Mouse (Mus musculus): ENCODE results near the gene Nanos3. TPM values are rescaled to one million over a fixed set of nuclear protein-coding genes. Genes with fewer than 3 reads are reported as not detected.

The Nanos3 gene
- polyA plus RNA-seq, 1 experiment = 2.3 TPM

DNA sequence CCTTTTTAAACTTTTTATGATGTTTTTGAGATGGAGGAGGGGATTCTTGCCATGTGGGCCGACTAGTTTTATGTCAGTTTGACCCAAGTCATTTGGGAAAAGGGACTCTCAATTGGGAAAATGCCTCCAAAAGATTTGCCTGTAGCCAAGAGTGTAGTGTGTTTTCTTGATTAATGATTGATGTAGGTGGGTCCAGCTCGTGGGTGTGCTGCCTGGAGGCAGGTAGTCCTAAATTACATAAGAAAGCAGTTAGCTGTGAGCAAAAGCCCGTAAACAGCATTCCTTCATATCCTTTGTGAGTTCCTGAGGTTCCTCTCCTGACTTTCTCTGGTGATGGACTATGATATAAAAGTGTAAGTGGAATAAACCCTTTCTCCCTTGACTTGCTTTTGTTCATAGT, 35.8 kb downstream of the Nanos3 start:
- no peaks in the 10 kb centered on the region for H3K27me3 ChIP-seq (ENCODE audit: control insufficient read depth, insufficient read depth, low read length)
- no peak overlapping the region for H3K27ac ChIP-seq (ENCODE audit: insufficient read depth, low read length)
- no peak overlapping the region for H3K4me3 ChIP-seq (replicated peaks; ENCODE audit: insufficient read depth, low read depth, low read length)
- WGBS = 80% methylated on average over 3 of the region's 3 CpGs
- H3K4me1 ChIP-seq (ENCODE audit: control insufficient read depth, insufficient read depth, low read length) = peaks cover 11% of the 10 kb centered on the region
- DNase-seq = no peak
- no peak for TF ChIP-seq CTCF (IDR thresholded peaks at IDR 0.05; ENCODE audit: borderline replicate concordance, insufficient read depth, low read depth, low read length)
- TF ChIP-seq POLR2A (IDR thresholded peaks at IDR 0.05; ENCODE audit: borderline replicate concordance, insufficient read depth, low read length) = no peak

GRCm38 (mm10) chr8:84148531-84148850, 36.5 kb downstream of the Nanos3 start:
- TF ChIP-seq POLR2A (IDR thresholded peaks at IDR 0.05; ENCODE audit: borderline replicate concordance, insufficient read depth, low read length) = no peak
- no peak for TF ChIP-seq CTCF (IDR thresholded peaks at IDR 0.05; ENCODE audit: borderline replicate concordance, insufficient read depth, low read depth, low read length)
- DNase-seq = peak in 1 of 2 experiments; percentile 41
- WGBS = 37% methylated on average over 5 of the region's 5 CpGs
- Histone ChIP-seq H3K4me3 (replicated peaks; ENCODE audit: insufficient read depth, low read depth, low read length) (peak overlapping the region; percentile 57), H3K4me1 (ENCODE audit: control insufficient read depth, insufficient read depth, low read length) (peaks cover 11% of the 10 kb centered on the region), H3K27ac (ENCODE audit: insufficient read depth, low read length) (no peak overlapping the region), H3K27me3 (ENCODE audit: control insufficient read depth, insufficient read depth, low read length) (no peaks in the 10 kb centered on the region)

GRCm38 (mm10) chr8:84147769-84148530, 37.1 kb downstream of the Nanos3 start, which contains the start of the genes Cc2d1a and 4930432K21Rik:
Gene Cc2d1a, minus strand, starts transcription at chr8:84147936.
Gene 4930432K21Rik, plus strand, starts transcription at chr8:84148025.
- peak; percentile 97 to 98 for DNase-seq
- WGBS = 11% methylated on average over 49 of the region's 49 CpGs
- H3K4me1 ChIP-seq (ENCODE audit: control insufficient read depth, insufficient read depth, low read length) = peaks cover 11% of the 10 kb centered on the region
- peak within 1 kb of the TSS; percentile 57 for H3K4me3 ChIP-seq (replicated peaks; ENCODE audit: insufficient read depth, low read depth, low read length)
- peak; percentile 94 for TF ChIP-seq POLR2A (IDR thresholded peaks at IDR 0.05; ENCODE audit: borderline replicate concordance, insufficient read depth, low read length)
- no peak; the same call in 1 of the 2 replicates for TF ChIP-seq CTCF (IDR thresholded peaks at IDR 0.05; ENCODE audit: borderline replicate concordance, insufficient read depth, low read depth, low read length)
- no peaks in the 10 kb centered on the region for H3K27me3 ChIP-seq (ENCODE audit: control insufficient read depth, insufficient read depth, low read length)
- no peak within 1 kb of the TSS; the same call in 1 of the 2 replicates for H3K27ac ChIP-seq (ENCODE audit: insufficient read depth, low read length)

GRCm38 (mm10) chr8:84147324-84147766, 37.7 kb downstream of the Nanos3 start:
- peaks cover 11% of the 10 kb centered on the region for H3K4me1 ChIP-seq (ENCODE audit: control insufficient read depth, insufficient read depth, low read length)
- no peak overlapping the region; the same call in 1 of the 2 replicates for H3K27ac ChIP-seq (ENCODE audit: insufficient read depth, low read length)
- DNase-seq = no peak
- TF ChIP-seq POLR2A (IDR thresholded peaks at IDR 0.05; ENCODE audit: borderline replicate concordance, insufficient read depth, low read length) (no peak), CTCF (IDR thresholded peaks at IDR 0.05; ENCODE audit: borderline replicate concordance, insufficient read depth, low read depth, low read length) (no peak)
- no peaks in the 10 kb centered on the region for H3K27me3 ChIP-seq (ENCODE audit: control insufficient read depth, insufficient read depth, low read length)
- 6% methylated on average over 14 of the region's 14 CpGs for WGBS
- H3K4me3 ChIP-seq (replicated peaks; ENCODE audit: insufficient read depth, low read depth, low read length) = peak overlapping the region; percentile 57

DNA sequence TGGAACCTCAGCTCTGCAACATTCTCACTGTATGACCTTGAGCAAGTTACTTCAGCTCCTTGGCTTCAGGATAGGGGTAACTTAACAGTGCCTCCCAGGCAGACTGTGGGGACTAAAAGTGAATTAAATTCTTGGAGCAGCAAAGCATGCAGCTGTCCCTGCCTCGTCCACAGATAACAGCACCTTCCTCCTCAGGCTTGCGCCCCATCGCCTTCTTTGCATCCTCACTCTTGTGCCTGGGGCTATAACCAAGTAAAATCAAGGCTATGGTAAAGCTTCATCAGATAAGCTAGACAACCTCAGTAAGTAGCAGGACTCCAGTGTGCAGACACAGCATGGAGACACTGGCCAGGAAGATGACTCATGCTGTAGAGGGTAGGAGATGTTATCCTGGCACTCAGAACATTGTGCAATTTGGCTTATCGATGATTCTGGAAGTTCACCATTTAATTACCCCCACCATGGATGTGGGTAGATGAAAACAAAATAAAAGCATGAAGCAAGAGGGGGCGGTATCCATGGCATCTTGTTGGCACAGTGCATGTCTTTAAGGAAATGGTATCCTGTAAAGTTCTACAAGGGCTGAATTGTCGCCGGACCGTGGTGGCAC, 40.3 kb downstream of the Nanos3 start:
- Histone ChIP-seq H3K4me3 (replicated peaks; ENCODE audit: insufficient read depth, low read depth, low read length) (no peak overlapping the region), H3K27ac (ENCODE audit: insufficient read depth, low read length) (no peak overlapping the region), H3K27me3 (ENCODE audit: control insufficient read depth, insufficient read depth, low read length) (no peaks in the 10 kb centered on the region), H3K4me1 (ENCODE audit: control insufficient read depth, insufficient read depth, low read length) (peaks cover 11% of the 10 kb centered on the region)
- 78% methylated on average over 8 of the region's 8 CpGs for WGBS
- DNase-seq = no peak
- TF ChIP-seq POLR2A (IDR thresholded peaks at IDR 0.05; ENCODE audit: borderline replicate concordance, insufficient read depth, low read length) = no peak
- TF ChIP-seq CTCF (IDR thresholded peaks at IDR 0.05; ENCODE audit: borderline replicate concordance, insufficient read depth, low read depth, low read length) = no peak

DNA sequence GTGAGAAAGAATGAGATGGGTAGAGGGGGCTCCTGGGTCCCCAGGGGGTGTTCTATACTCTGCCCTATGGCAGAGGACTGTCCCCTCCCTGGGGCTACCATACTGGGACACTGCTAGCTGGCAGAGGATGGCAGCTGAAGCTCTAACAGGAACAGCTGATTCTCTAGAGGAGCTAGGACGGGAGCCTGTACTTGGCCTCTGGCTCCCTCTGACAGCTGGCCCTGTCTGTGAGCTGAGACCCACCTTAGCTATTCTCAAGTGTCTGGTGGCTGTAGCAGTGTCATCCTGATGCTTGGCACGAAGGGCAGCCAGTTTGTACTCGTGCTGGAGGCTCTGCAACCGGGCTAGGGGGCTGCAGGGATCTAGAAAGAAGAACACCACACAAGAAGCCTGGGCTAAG, 44.2 kb downstream of the Nanos3 start:
- Histone ChIP-seq H3K27me3 (ENCODE audit: control insufficient read depth, insufficient read depth, low read length) (no peaks in the 10 kb centered on the region), H3K27ac (ENCODE audit: insufficient read depth, low read length) (no peak overlapping the region), H3K4me3 (replicated peaks; ENCODE audit: insufficient read depth, low read depth, low read length) (no peak overlapping the region), H3K4me1 (ENCODE audit: control insufficient read depth, insufficient read depth, low read length) (no peaks in the 10 kb centered on the region)
- no peak for DNase-seq
- TF ChIP-seq CTCF (IDR thresholded peaks at IDR 0.05; ENCODE audit: borderline replicate concordance, insufficient read depth, low read depth, low read length) (no peak), POLR2A (IDR thresholded peaks at IDR 0.05; ENCODE audit: borderline replicate concordance, insufficient read depth, low read length) (no peak)
- 73% methylated on average over 4 of the region's 4 CpGs for WGBS

GRCm38 (mm10) chr8:84137848-84138247, 47.2 kb downstream of the Nanos3 start:
- DNase-seq = no peak
- 90% methylated on average over 3 of the region's 3 CpGs for WGBS
- H3K27me3 ChIP-seq (ENCODE audit: control insufficient read depth, insufficient read depth, low read length) = no peaks in the 10 kb centered on the region

GRCm38 (mm10) chr8:84132225-84132624, 52.8 kb downstream of the Nanos3 start:
- TF ChIP-seq CTCF (IDR thresholded peaks at IDR 0.05; ENCODE audit: borderline replicate concordance, insufficient read depth, low read depth, low read length) (no peak), POLR2A (IDR thresholded peaks at IDR 0.05; ENCODE audit: borderline replicate concordance, insufficient read depth, low read length) (no peak)
- DNase-seq = no peak
- WGBS = 63% methylated on average over 8 of the region's 8 CpGs
- Histone ChIP-seq H3K4me3 (replicated peaks; ENCODE audit: insufficient read depth, low read depth, low read length) (no peak overlapping the region), H3K27me3 (ENCODE audit: control insufficient read depth, insufficient read depth, low read length) (no peaks in the 10 kb centered on the region), H3K27ac (ENCODE audit: insufficient read depth, low read length) (no peak overlapping the region), H3K4me1 (ENCODE audit: control insufficient read depth, insufficient read depth, low read length) (peaks cover 11% of the 10 kb centered on the region)

More at GRCm38 (mm10) chr8:84137848-84138247, 47.2 kb downstream of the Nanos3 start:
- Histone ChIP-seq H3K4me3 (replicated peaks; ENCODE audit: insufficient read depth, low read depth, low read length) (no peak overlapping the region), H3K27ac (ENCODE audit: insufficient read depth, low read length) (no peak overlapping the region), H3K4me1 (ENCODE audit: control insufficient read depth, insufficient read depth, low read length) (no peaks in the 10 kb centered on the region)
- TF ChIP-seq CTCF (IDR thresholded peaks at IDR 0.05; ENCODE audit: borderline replicate concordance, insufficient read depth, low read depth, low read length) (no peak), POLR2A (IDR thresholded peaks at IDR 0.05; ENCODE audit: borderline replicate concordance, insufficient read depth, low read length) (no peak)
